Mouse (Mus musculus) stomach, postnatal 0 days (tissue): ENCODE data around the gene Coq2.

Source experiments
- CTCF ChIP-seq: IDR thresholded peaks from 2 replicates; pipeline ENCODE4 v1.5.1; 2016; ENCODE audit warnings: antibody characterized with exemption, low read depth, mild to moderate bottlenecking, moderate library complexity
- EP300 ChIP-seq: optimal IDR thresholded peaks from 2 replicates; pipeline ENCODE3; 2016; ENCODE audit warnings: antibody characterized with exemption

DNA sequence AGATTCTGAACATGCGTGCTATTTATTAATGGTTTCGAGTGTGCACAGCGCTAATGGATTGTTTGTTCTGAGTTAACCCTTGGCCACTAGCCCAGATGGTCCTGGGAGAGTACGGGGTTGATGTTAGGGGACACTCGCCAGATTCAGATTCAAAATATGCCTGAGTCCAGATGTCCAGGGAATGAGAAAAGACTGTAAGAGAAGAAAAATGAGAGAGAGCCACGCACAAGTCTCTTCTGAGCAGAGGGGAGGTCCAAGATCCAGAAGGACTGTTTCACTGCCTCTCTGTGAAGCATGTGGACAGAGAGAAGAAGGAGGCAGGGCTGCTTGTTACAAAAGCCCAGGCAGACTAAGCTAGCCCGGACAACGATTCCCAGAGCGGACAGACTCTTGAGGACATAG, 69.1 kb downstream of the Coq2 start:
- no peak for TF ChIP-seq CTCF
- TF ChIP-seq EP300 = no peak
